Mouse (Mus musculus): ENCODE results near the gene Tfdp1. TPM values are rescaled to one million over a fixed set of nuclear protein-coding genes. Genes with fewer than 3 reads are reported as not detected.

Gene Tfdp1
- total RNA-seq (2021), result 10 to 100 TPM; 35.1 to 41.7 TPM
- 19.3 and 40.8 TPM in 2 replicates for polyA plus RNA-seq (2012; rRNA removed)
- long read RNA-seq, transcript Tfdp1-204 (12 exons, 2,511 nt), result major isoform, 7 of 55 reads
- long read RNA-seq, partial matches to known transcripts, result 4 of 55 reads
- long read RNA-seq, other reads (novel, unspliced or antisense), result 42 of 55 reads

- H3K4me1 ChIP-seq (ENCODE audit: control insufficient read depth, insufficient read depth, low read length), result peaks cover 4% of the 10 kb centered on the region
- peak within 1 kb of the TSS; percentile 26 for H3K27ac ChIP-seq
- H3K36me3 ChIP-seq (ENCODE audit: control insufficient read depth, insufficient read depth, low read length), result no peaks in the 10 kb centered on the region
- TF ChIP-seq CTCF (IDR thresholded peaks at IDR 0.05), result no peak
- 9% methylated on average over 59 of the region's 72 CpGs for WGBS
- no peaks in the 10 kb centered on the region for H3K27me3 ChIP-seq (ENCODE audit: control insufficient read depth, insufficient read depth, low read length)
- intact Hi-C loops (cut with DNase I), result no loop called here
- no peaks in the 10 kb centered on the region for H3K79me2 ChIP-seq (replicated peaks; ENCODE audit: control insufficient read depth, insufficient read depth, low read length)
- DNase-seq, result peak; percentile 83 to 89
- H3K4me3 ChIP-seq, result peak within 1 kb of the TSS; percentile 62
- peak within 1 kb of the TSS; percentile 73 for H3K9ac ChIP-seq (ENCODE audit: low read depth, low read length)
Observed at GRCm38 (mm10) chr8:13338255-13338860, at the start of gene Tfdp1. Tfdp1 (plus strand) TSS chr8:13338751.

GRCm38 (mm10) chr8:13292364-13292763 is 46.2 kb upstream of the Tfdp1 start:
- H3K4me3 ChIP-seq, result no peak overlapping the region
- H3K9ac ChIP-seq (ENCODE audit: low read depth, low read length), result no peak overlapping the region
- H3K27me3 ChIP-seq (ENCODE audit: control insufficient read depth, insufficient read depth, low read length), result no peaks in the 10 kb centered on the region
- no peak overlapping the region for H3K27ac ChIP-seq
- H3K36me3 ChIP-seq (ENCODE audit: control insufficient read depth, insufficient read depth, low read length), result no peaks in the 10 kb centered on the region
- peak; percentile 74 to 80 for DNase-seq
- 31% methylated on average over 9 of the region's 9 CpGs for WGBS
- TF ChIP-seq POLR2A (IDR thresholded peaks at IDR 0.05; ENCODE audit: insufficient read depth, low read depth, low read length) (no peak), CTCF (IDR thresholded peaks at IDR 0.05) (peak; percentile 96)
- no peaks in the 10 kb centered on the region for H3K79me2 ChIP-seq (replicated peaks; ENCODE audit: control insufficient read depth, insufficient read depth, low read length)
- peaks cover 1% of the 10 kb centered on the region; the same call in 1 of the 2 replicates for H3K4me1 ChIP-seq (ENCODE audit: control insufficient read depth, insufficient read depth, low read length)
- intact Hi-C loops (cut with DNase I), result no loop called here

GRCm38 (mm10) chr8:13293677-13294470 is 44.7 kb upstream of the Tfdp1 start:
- no peaks in the 10 kb centered on the region for H3K27me3 ChIP-seq (ENCODE audit: control insufficient read depth, insufficient read depth, low read length)
- no peak for TF ChIP-seq EP300 (IDR thresholded peaks at IDR 0.05; ENCODE audit: insufficient read depth, low read depth, low read length)
- TF ChIP-seq POLR2A (IDR thresholded peaks at IDR 0.05; ENCODE audit: insufficient read depth, low read depth, low read length), result no peak
- TF ChIP-seq CTCF (IDR thresholded peaks at IDR 0.05), result no peak
- H3K9ac ChIP-seq (ENCODE audit: low read depth, low read length), result no peak overlapping the region
- H3K4me3 ChIP-seq, result no peak overlapping the region
- no peak for DNase-seq
- H3K36me3 ChIP-seq (ENCODE audit: control insufficient read depth, insufficient read depth, low read length), result no peaks in the 10 kb centered on the region
- peaks cover 1% of the 10 kb centered on the region; the same call in 1 of the 2 replicates for H3K4me1 ChIP-seq (ENCODE audit: control insufficient read depth, insufficient read depth, low read length)
- H3K79me2 ChIP-seq (replicated peaks; ENCODE audit: control insufficient read depth, insufficient read depth, low read length), result no peaks in the 10 kb centered on the region
- 93% methylated on average over 9 of the region's 9 CpGs for WGBS
- no peak overlapping the region for H3K27ac ChIP-seq
- intact Hi-C loops (cut with DNase I), result no loop called here

- no peaks in the 10 kb centered on the region for H3K36me3 ChIP-seq (ENCODE audit: control insufficient read depth, insufficient read depth, low read length)
- no peaks in the 10 kb centered on the region for H3K4me1 ChIP-seq (ENCODE audit: control insufficient read depth, insufficient read depth, low read length)
- no peak overlapping the region for H3K27ac ChIP-seq
- no peak for TF ChIP-seq CTCF (IDR thresholded peaks at IDR 0.05)
- TF ChIP-seq EP300 (IDR thresholded peaks at IDR 0.05; ENCODE audit: insufficient read depth, low read depth, low read length), result no peak
- TF ChIP-seq POLR2A (IDR thresholded peaks at IDR 0.05; ENCODE audit: insufficient read depth, low read depth, low read length), result no peak
- H3K9ac ChIP-seq (ENCODE audit: low read depth, low read length), result no peak overlapping the region
- no peaks in the 10 kb centered on the region for H3K27me3 ChIP-seq (ENCODE audit: control insufficient read depth, insufficient read depth, low read length)
- no peak for DNase-seq
- intact Hi-C loops (cut with DNase I), result no loop called here
- WGBS, result 96% methylated on average over 8 of the region's 8 CpGs
- H3K79me2 ChIP-seq (replicated peaks; ENCODE audit: control insufficient read depth, insufficient read depth, low read length), result no peaks in the 10 kb centered on the region
- no peak overlapping the region for H3K4me3 ChIP-seq
Observed at GRCm38 (mm10) chr8:13299571-13299970, 39.0 kb upstream of the Tfdp1 start.

- Histone ChIP-seq H3K4me3 (no peak overlapping the region), H3K4me1 (ENCODE audit: control insufficient read depth, insufficient read depth, low read length) (no peaks in the 10 kb centered on the region), H3K36me3 (ENCODE audit: control insufficient read depth, insufficient read depth, low read length) (no peaks in the 10 kb centered on the region), H3K9ac (ENCODE audit: low read depth, low read length) (no peak overlapping the region), H3K79me2 (replicated peaks; ENCODE audit: control insufficient read depth, insufficient read depth, low read length) (no peaks in the 10 kb centered on the region), H3K27me3 (ENCODE audit: control insufficient read depth, insufficient read depth, low read length) (no peaks in the 10 kb centered on the region), H3K27ac (no peak overlapping the region)
- TF ChIP-seq CTCF (IDR thresholded peaks at IDR 0.05), result no peak
- no peak for TF ChIP-seq EP300 (IDR thresholded peaks at IDR 0.05; ENCODE audit: insufficient read depth, low read depth, low read length)
- TF ChIP-seq POLR2A (IDR thresholded peaks at IDR 0.05; ENCODE audit: insufficient read depth, low read depth, low read length), result no peak
- no peak for DNase-seq
- intact Hi-C loops (cut with DNase I), result no loop called here
- WGBS, result 95% methylated on average over 7 of the region's 7 CpGs
Observed at GRCm38 (mm10) chr8:13301036-13301435, 37.5 kb upstream of the Tfdp1 start.

GRCm38 (mm10) chr8:13305459-13305858 is 33.1 kb upstream of the Tfdp1 start:
- WGBS, result 91% methylated on average over 6 of the region's 6 CpGs
- no peak for TF ChIP-seq EP300 (IDR thresholded peaks at IDR 0.05; ENCODE audit: insufficient read depth, low read depth, low read length)
- TF ChIP-seq POLR2A (IDR thresholded peaks at IDR 0.05; ENCODE audit: insufficient read depth, low read depth, low read length), result no peak
- no peak for TF ChIP-seq CTCF (IDR thresholded peaks at IDR 0.05)
- Histone ChIP-seq H3K27me3 (ENCODE audit: control insufficient read depth, insufficient read depth, low read length) (no peaks in the 10 kb centered on the region), H3K36me3 (ENCODE audit: control insufficient read depth, insufficient read depth, low read length) (no peaks in the 10 kb centered on the region; the same call in 1 of the 2 replicates), H3K4me3 (no peak overlapping the region), H3K79me2 (replicated peaks; ENCODE audit: control insufficient read depth, insufficient read depth, low read length) (no peaks in the 10 kb centered on the region), H3K27ac (no peak overlapping the region), H3K9ac (ENCODE audit: low read depth, low read length) (no peak overlapping the region), H3K4me1 (ENCODE audit: control insufficient read depth, insufficient read depth, low read length) (no peaks in the 10 kb centered on the region)
- no peak for DNase-seq
- intact Hi-C loops (cut with DNase I), result no loop called here
